Mouse (Mus musculus): Measurements from ENCODE around the gene Edil3.

DNA sequence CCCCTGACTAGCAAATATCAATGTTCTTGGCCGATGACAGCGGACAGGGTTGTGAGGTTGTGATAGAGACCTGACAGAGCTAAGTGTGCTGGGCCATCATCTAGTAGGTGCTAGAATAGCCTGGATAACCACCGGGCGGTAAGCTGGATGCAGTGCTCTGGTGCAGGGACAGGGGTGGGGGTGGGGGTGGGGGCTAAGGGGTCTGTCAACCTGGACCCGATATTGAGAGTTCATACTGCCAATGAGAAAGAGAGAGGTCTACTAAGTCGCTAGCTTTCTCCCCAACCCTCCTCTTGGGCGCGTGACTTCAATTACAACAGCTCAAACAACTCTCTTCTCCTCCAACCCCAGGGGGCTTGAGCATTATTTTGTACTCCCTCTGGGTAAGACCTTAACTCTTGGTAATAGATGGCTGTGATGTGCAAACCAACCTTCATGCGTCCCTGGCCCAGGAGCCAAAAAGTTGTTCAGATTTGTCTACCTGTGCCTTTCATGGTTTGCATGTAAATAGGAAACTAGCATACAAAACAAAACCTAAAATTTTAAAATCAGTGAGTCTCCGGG lies 1.1 kb downstream of the Edil3 start:
- TF ChIP-seq GATA1 (IDR thresholded peaks at IDR 0.05; ENCODE audit: borderline replicate concordance, low read length) (no peak), FLI1 (IDR thresholded peaks at IDR 0.05; ENCODE audit: low read length) (no peak)
